Mouse (Mus musculus): ENCODE measurements around the gene 1700113H08Rik.

GRCm38 (mm10) chr10:87057500-87058250, at the start of gene 1700113H08Rik:
- TF ChIP-seq CTCF (IDR thresholded peaks at IDR 0.05; ENCODE audit: low read depth) = peak; percentile 32; the same call in 1 of the 2 replicates
- TF ChIP-seq EP300 (IDR thresholded peaks at IDR 0.05; ENCODE audit: low read depth) = no peak

Data from liver, embryonic 14.5 days (tissue).